18 mouse cellular contexts compared by ENCODE assay signal in the genomic region with DNA sequence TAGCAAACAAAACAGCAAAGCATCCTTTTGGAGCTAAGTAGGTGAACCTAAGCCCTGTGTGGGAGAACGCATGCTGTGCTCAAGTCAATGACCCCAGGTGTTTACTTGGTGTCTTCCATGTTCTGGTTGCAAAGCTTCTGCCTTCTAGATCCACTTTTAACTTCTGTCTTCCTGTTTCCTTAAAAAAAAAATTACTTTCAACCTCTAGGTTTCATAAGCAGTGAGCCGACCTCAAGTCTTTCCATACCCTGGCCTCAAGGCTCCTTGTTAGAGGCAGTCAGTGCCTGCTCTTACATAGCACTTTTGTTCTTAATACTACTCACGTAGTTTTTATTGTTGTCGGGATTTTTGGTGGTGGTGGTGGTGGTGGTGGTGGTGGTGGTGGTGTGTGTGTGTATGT.
"Had no signal": no experiment of that assay in that cellular context is flagged by ENCODE, and none has a peak within 500 bp of the region (broad histone marks: within the 10 kb centered on the region; RNA-seq: fewer than 3 reads in every experiment).

No protein-coding gene starts in this region.

- ATAC-seq: liver, postnatal 0 days; lung, postnatal 0 days; midbrain, embryonic 13.5 days; midbrain, embryonic 15.5 days had no signal

- H3K4me1 ChIP-seq: lung, embryonic 15.5 days; midbrain, embryonic 13.5 days; midbrain, embryonic 15.5 days; stomach, embryonic 15.5 days had no signal

- H3K9me3 ChIP-seq: lung, embryonic 15.5 days; megakaryocyte, embryonic 14.5 days; midbrain, embryonic 13.5 days; midbrain, embryonic 15.5 days; neural tube, embryonic 12.5 days; stomach, embryonic 15.5 days had no signal

- H3K4me3 ChIP-seq: lung, embryonic 15.5 days; midbrain, embryonic 13.5 days; midbrain, embryonic 15.5 days; neural tube, embryonic 12.5 days; stomach, embryonic 15.5 days had no signal

- H3K4me2 ChIP-seq: lung, embryonic 15.5 days; midbrain, embryonic 11.5 days; midbrain, embryonic 13.5 days; midbrain, embryonic 15.5 days; neural tube, embryonic 12.5 days; stomach, embryonic 15.5 days had no signal

- DNase-seq: liver, postnatal 0 days; lung, adult 2 months; lung, postnatal 14 days; lung, postnatal 36 days; right cerebral cortex, postnatal 14 days; thymus, adult 2 months; thymus, postnatal 25 days; thymus, postnatal 4 days had no signal

- H3K27me3 ChIP-seq: lung, embryonic 15.5 days; megakaryocyte, embryonic 14.5 days; midbrain, embryonic 13.5 days; midbrain, embryonic 15.5 days; neural tube, embryonic 12.5 days; stomach, embryonic 15.5 days had no signal

- H3K27ac ChIP-seq: lung, embryonic 15.5 days; macrophage; midbrain, embryonic 13.5 days; midbrain, embryonic 15.5 days; neural tube, embryonic 12.5 days; stomach, embryonic 15.5 days; stomach, postnatal 0 days had no signal

- H3K36me3 ChIP-seq: lung, embryonic 15.5 days; midbrain, embryonic 13.5 days; midbrain, embryonic 15.5 days; neural tube, embryonic 12.5 days; stomach, embryonic 15.5 days had no signal

- H3K9ac ChIP-seq: liver, postnatal 0 days; lung, embryonic 15.5 days; midbrain, embryonic 13.5 days; midbrain, embryonic 15.5 days; neural tube, embryonic 12.5 days; stomach, embryonic 15.5 days had no signal
